Mouse (Mus musculus): ENCODE results near the gene Spindoc. TPM values are rescaled to one million over a fixed set of nuclear protein-coding genes. Genes with fewer than 3 reads are reported as not detected.
A peak's percentile ranks its signal among the peaks of the same experiment; 100 is the strongest.
"Not testable (repeated sequence)": the region's sequence is repeated elsewhere in the genome, so short reads cannot be mapped to it uniquely, and the experiment has no call there.

Gene Spindoc
- polyA plus RNA-seq, 1 experiment from 2014 or later = 42.8 TPM

- no peak for ATAC-seq (ENCODE audit: low FRiP score, low read depth)
- Histone ChIP-seq H3K9me3 (no peaks in the 10 kb centered on the region), H3K36me3 (peaks cover 40% of the 10 kb centered on the region), H3K4me3 (peak overlapping the region; percentile 98), H3K27ac (peak overlapping the region; percentile 97), H3K9ac (peak overlapping the region; percentile 98), H3K4me1 (peaks cover 65% of the 10 kb centered on the region), H3K4me2 (replicated peaks) (peak overlapping the region; percentile 83), H3K27me3 (replicated peaks) (no peaks in the 10 kb centered on the region)
- WGBS = 31% methylated on average over 6 of the region's 6 CpGs
Observed at GRCm38 (mm10) chr19:7419134-7419533, 36.3 kb upstream of the Spindoc start.

- Histone ChIP-seq H3K36me3 (peaks cover 32% of the 10 kb centered on the region), H3K4me2 (replicated peaks) (peak overlapping the region; percentile 83), H3K9me3 (no peaks in the 10 kb centered on the region), H3K9ac (peak overlapping the region; percentile 98), H3K27me3 (replicated peaks) (no peaks in the 10 kb centered on the region), H3K4me3 (peak overlapping the region; percentile 98), H3K27ac (peak overlapping the region; percentile 97), H3K4me1 (peaks cover 55% of the 10 kb centered on the region)
- WGBS = under 1% methylated on average over 57 of the region's 59 CpGs
- ATAC-seq (ENCODE audit: low FRiP score, low read depth) = peak; percentile 45
Observed at GRCm38 (mm10) chr19:7417911-7418849, 35.4 kb upstream of the Spindoc start.

GRCm38 (mm10) chr19:7416834-7417735, 34.3 kb upstream of the Spindoc start, which contains the start of gene 2700081O15Rik:
2700081O15Rik (plus strand) TSS chr19:7417625.
- Histone ChIP-seq H3K9ac (peak within 1 kb of the TSS; percentile 98), H3K36me3 (peaks cover 21% of the 10 kb centered on the region), H3K4me3 (peak within 1 kb of the TSS; percentile 98), H3K4me1 (peaks cover 44% of the 10 kb centered on the region), H3K9me3 (no peaks in the 10 kb centered on the region), H3K27ac (peak within 1 kb of the TSS; percentile 97), H3K4me2 (replicated peaks) (peak within 1 kb of the TSS; percentile 83), H3K27me3 (replicated peaks) (no peaks in the 10 kb centered on the region)
- ATAC-seq (ENCODE audit: low FRiP score, low read depth) = peak; percentile 61
- under 1% methylated on average over 91 of the region's 107 CpGs for WGBS

GRCm38 (mm10) chr19:7415916-7416833, 33.4 kb upstream of the Spindoc start:
- 28% methylated on average over 22 of the region's 22 CpGs for WGBS
- peaks cover 35% of the 10 kb centered on the region for H3K4me1 ChIP-seq
- no peaks in the 10 kb centered on the region for H3K27me3 ChIP-seq (replicated peaks)
- H3K36me3 ChIP-seq = peaks cover 12% of the 10 kb centered on the region
- peak overlapping the region; percentile 83 for H3K4me2 ChIP-seq (replicated peaks)
- H3K9me3 ChIP-seq = no peaks in the 10 kb centered on the region
- peak overlapping the region; percentile 98 for H3K4me3 ChIP-seq
- no peak for ATAC-seq (ENCODE audit: low FRiP score, low read depth)
- H3K27ac ChIP-seq = peak overlapping the region; percentile 97
- H3K9ac ChIP-seq = peak overlapping the region; percentile 98

GRCm38 (mm10) chr19:7412361-7412760, 29.6 kb upstream of the Spindoc start:
- H3K27ac ChIP-seq = no peak overlapping the region
- H3K4me3 ChIP-seq = no peak overlapping the region
- H3K36me3 ChIP-seq = no peaks in the 10 kb centered on the region
- 37% methylated on average over 2 of the region's 2 CpGs for WGBS
- no peak overlapping the region for H3K9ac ChIP-seq
- no peak overlapping the region for H3K4me2 ChIP-seq (replicated peaks)
- H3K9me3 ChIP-seq = no peaks in the 10 kb centered on the region
- no peak for ATAC-seq (ENCODE audit: low FRiP score, low read depth)
- H3K27me3 ChIP-seq (replicated peaks) = no peaks in the 10 kb centered on the region
- H3K4me1 ChIP-seq = peaks cover 10% of the 10 kb centered on the region

- 87% methylated on average over 9 of the region's 9 CpGs for WGBS
Observed at GRCm38 (mm10) chr19:7404623-7405229, 21.9 kb upstream of the Spindoc start.

GRCm38 (mm10) chr19:7400635-7401034, 17.8 kb upstream of the Spindoc start:
- Histone ChIP-seq H3K9ac (no peak overlapping the region), H3K36me3 (no peaks in the 10 kb centered on the region), H3K4me3 (no peak overlapping the region), H3K27ac (no peak overlapping the region), H3K4me2 (replicated peaks) (no peak overlapping the region), H3K9me3 (no peaks in the 10 kb centered on the region), H3K27me3 (replicated peaks) (no peaks in the 10 kb centered on the region), H3K4me1 (no peaks in the 10 kb centered on the region)
- WGBS = 86% methylated on average over 11 of the region's 11 CpGs
- ATAC-seq (ENCODE audit: low FRiP score, low read depth) = no peak

More at GRCm38 (mm10) chr19:7404623-7405229, 21.9 kb upstream of the Spindoc start:
- H3K27me3 ChIP-seq (replicated peaks) = no peaks in the 10 kb centered on the region
- no peak overlapping the region for H3K4me2 ChIP-seq (replicated peaks)
- no peaks in the 10 kb centered on the region for H3K4me1 ChIP-seq
- no peak for ATAC-seq (ENCODE audit: low FRiP score, low read depth)
- H3K9ac ChIP-seq = no peak overlapping the region
- no peaks in the 10 kb centered on the region for H3K9me3 ChIP-seq
- no peak overlapping the region for H3K4me3 ChIP-seq
- H3K27ac ChIP-seq = no peak overlapping the region
- no peaks in the 10 kb centered on the region for H3K36me3 ChIP-seq

- not testable (repeated sequence) for H3K4me1 ChIP-seq; H3K27ac ChIP-seq; ATAC-seq (ENCODE audit: low FRiP score, low read depth); H3K9ac ChIP-seq; H3K36me3 ChIP-seq; H3K9me3 ChIP-seq; H3K4me3 ChIP-seq; H3K27me3 ChIP-seq (replicated peaks); H3K4me2 ChIP-seq (replicated peaks)
- WGBS = 37% methylated on average over 24 of the region's 24 CpGs
Observed at GRCm38 (mm10) chr19:7398898-7399297, 16.1 kb upstream of the Spindoc start.

GRCm38 (mm10) chr19:7396867-7397826, 14.4 kb upstream of the Spindoc start:
- not testable (repeated sequence) for H3K4me1 ChIP-seq; H3K9ac ChIP-seq; H3K27me3 ChIP-seq (replicated peaks); ATAC-seq (ENCODE audit: low FRiP score, low read depth); H3K4me2 ChIP-seq (replicated peaks); H3K9me3 ChIP-seq; H3K4me3 ChIP-seq; H3K27ac ChIP-seq; H3K36me3 ChIP-seq
- WGBS = 63% methylated on average over 10 of the region's 10 CpGs

GRCm38 (mm10) chr19:7388488-7388887, 5.7 kb upstream of the Spindoc start:
- Histone ChIP-seq H3K4me1 (peaks cover 8% of the 10 kb centered on the region; the same call in 1 of the 2 replicates), H3K4me2 (replicated peaks) (no peak overlapping the region), H3K9me3 (no peaks in the 10 kb centered on the region; the same call in none of the 2 replicates), H3K27me3 (replicated peaks) (no peaks in the 10 kb centered on the region), H3K36me3 (no peaks in the 10 kb centered on the region; the same call in 1 of the 2 replicates), H3K27ac (no peak overlapping the region), H3K9ac (no peak overlapping the region), H3K4me3 (no peak overlapping the region)
- WGBS = 87% methylated on average over 6 of the region's 6 CpGs
- no peak for ATAC-seq (ENCODE audit: low FRiP score, low read depth)

Data from neural tube, embryonic 12.5 days (tissue).